Mouse (Mus musculus): ENCODE measurements around the gene Gm10447. TPM values are rescaled to one million over a fixed set of nuclear protein-coding genes. Genes with fewer than 3 reads are reported as not detected.

The Gm10447 gene
- polyA plus RNA-seq, 1 experiment, result not detected

DNA sequence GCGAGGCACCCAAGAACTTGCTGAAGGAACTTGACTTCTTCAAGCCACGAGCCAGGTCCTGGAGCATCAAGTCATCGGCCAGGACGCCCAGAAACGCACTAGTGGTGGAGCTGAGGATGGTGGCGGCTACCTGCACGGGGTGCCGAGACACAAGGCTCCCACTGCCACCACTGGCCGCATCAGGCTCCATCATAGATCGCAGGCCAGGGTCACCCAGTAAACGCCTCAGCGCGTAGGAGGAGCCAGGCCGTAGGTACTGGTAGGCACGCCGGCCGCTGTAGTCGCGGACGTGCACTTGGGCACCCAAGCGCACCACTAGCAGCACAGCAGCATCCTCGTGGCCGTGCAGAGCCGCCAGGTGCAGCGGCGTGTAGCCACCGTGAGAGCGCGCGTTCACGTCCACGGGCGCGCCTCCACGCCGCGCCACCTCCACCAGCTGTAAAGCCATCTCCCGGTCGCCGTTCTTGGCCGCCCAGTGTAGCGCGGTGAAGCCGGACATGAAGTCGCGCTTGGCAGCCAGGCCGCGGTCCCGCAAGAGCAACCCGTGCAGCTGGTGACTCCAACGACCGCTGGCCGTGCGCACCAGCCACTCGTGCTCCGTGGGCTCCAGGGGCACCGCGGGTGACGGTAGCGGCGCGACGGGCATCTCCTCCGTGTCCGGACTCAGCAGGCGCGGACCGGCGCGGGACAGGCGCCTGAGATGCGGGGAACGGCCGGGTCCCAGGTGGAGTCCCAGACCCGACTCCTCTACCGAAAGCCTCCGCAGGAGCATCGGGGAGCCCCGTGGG lies 21.7 kb upstream of the Gm10447 start:
- no peak overlapping the region for H3K27ac ChIP-seq (ENCODE audit: insufficient read depth, low read depth, low read length)
- H3K4me1 ChIP-seq (ENCODE audit: control insufficient read depth, insufficient read depth, insufficient read length, low read length), result peaks cover 12% of the 10 kb centered on the region
- TF ChIP-seq POLR2A (IDR thresholded peaks at IDR 0.05; ENCODE audit: low read depth, low read length) (0 out of 2 replicates have a peak, but pooled peaks have one; percentile 30), CTCF (IDR thresholded peaks at IDR 0.05; ENCODE audit: extremely low read depth, insufficient read length, insufficient replicate concordance, low read depth, low read length) (no peak)
- no peaks in the 10 kb centered on the region for H3K36me3 ChIP-seq (ENCODE audit: control insufficient read depth, insufficient read depth, low read length)
- peak overlapping the region; percentile 79 for H3K4me3 ChIP-seq (ENCODE audit: low read depth, low read length)
- no peaks in the 10 kb centered on the region; the same call in 1 of the 2 replicates for H3K27me3 ChIP-seq (ENCODE audit: control insufficient read depth, insufficient read depth, low read length)
- WGBS, result 8% methylated on average over 79 of the region's 79 CpGs

DNA sequence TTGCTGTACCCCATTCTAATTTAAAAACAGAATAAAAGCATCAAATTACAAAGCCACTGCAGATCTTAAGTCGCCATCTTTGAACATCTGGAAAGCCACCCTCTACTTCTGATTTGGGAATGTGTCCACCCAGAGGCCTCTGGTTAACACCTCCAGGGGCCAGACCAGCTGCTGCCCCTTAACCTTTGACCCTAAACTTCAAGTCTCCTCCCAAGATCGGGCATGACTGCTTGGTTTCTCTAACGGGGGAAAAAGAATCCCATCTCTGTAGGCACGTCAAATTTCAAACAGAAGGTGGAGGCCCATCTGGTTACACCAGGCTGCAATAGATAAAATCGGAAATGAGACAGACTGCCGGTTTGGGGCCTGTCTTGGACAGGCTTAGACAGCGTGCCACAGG lies 20.9 kb upstream of the Gm10447 start:
- no peaks in the 10 kb centered on the region; the same call in 1 of the 2 replicates for H3K27me3 ChIP-seq (ENCODE audit: control insufficient read depth, insufficient read depth, low read length)
- peaks cover 7% of the 10 kb centered on the region for H3K4me1 ChIP-seq (ENCODE audit: control insufficient read depth, insufficient read depth, insufficient read length, low read length)
- H3K4me3 ChIP-seq (ENCODE audit: low read depth, low read length), result peak overlapping the region; percentile 79; the same call in 1 of the 2 replicates
- no peak overlapping the region for H3K27ac ChIP-seq (ENCODE audit: insufficient read depth, low read depth, low read length)
- TF ChIP-seq POLR2A (IDR thresholded peaks at IDR 0.05; ENCODE audit: low read depth, low read length) (no peak), CTCF (IDR thresholded peaks at IDR 0.05; ENCODE audit: extremely low read depth, insufficient read length, insufficient replicate concordance, low read depth, low read length) (no peak)
- 77% methylated on average over 7 of the region's 7 CpGs for WGBS
- no peaks in the 10 kb centered on the region for H3K36me3 ChIP-seq (ENCODE audit: control insufficient read depth, insufficient read depth, low read length)

DNA sequence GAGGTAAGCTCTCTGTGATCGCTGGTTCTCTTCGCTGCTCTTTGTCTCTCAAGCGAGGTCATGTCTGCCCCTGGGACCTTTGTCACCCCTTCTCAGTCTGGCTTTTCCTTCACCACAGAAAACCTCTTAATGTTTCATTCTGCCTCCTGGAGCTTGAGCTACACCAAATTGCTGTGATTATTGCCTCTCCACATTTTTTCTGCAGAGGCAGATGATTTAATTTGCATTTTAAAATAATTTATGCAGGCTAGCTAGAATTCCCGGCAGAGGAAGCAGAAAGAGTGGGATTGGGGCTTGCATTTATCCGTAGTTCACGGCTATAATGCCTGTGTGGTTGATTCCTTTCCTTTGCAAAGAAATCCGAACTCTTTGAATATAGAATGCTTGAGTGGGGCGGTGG lies 18.7 kb upstream of the Gm10447 start:
- Histone ChIP-seq H3K4me3 (ENCODE audit: low read depth, low read length) (no peak overlapping the region), H3K27ac (ENCODE audit: insufficient read depth, low read depth, low read length) (no peak overlapping the region), H3K27me3 (ENCODE audit: control insufficient read depth, insufficient read depth, low read length) (peaks cover 6% of the 10 kb centered on the region; the same call in 1 of the 2 replicates), H3K4me1 (ENCODE audit: control insufficient read depth, insufficient read depth, insufficient read length, low read length) (peaks cover 7% of the 10 kb centered on the region), H3K36me3 (ENCODE audit: control insufficient read depth, insufficient read depth, low read length) (no peaks in the 10 kb centered on the region)
- TF ChIP-seq POLR2A (IDR thresholded peaks at IDR 0.05; ENCODE audit: low read depth, low read length) (no peak), CTCF (IDR thresholded peaks at IDR 0.05; ENCODE audit: extremely low read depth, insufficient read length, insufficient replicate concordance, low read depth, low read length) (no peak)
- 55% methylated on average over 8 of the region's 8 CpGs for WGBS

DNA sequence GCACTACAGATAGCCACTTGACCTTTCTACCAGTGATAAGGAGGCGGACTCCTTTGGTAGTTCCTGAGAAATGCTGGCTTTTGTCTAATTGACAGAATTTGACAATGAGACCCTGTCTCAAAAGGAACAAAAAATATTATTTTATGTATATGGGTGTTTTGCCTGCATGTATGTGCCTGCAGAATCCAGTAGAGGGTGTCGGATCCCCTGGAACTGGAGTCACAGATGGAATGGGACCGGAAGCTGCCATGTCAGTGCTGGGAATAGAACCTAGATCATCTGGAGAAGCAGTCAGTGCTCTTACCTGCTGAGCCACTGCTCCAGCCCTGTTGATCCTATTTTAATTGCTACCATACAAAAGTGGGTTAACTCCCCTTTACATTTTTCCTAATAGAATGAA lies 15.8 kb upstream of the Gm10447 start:
- 83% methylated on average over 3 of the region's 3 CpGs for WGBS
- H3K27me3 ChIP-seq (ENCODE audit: control insufficient read depth, insufficient read depth, low read length), result peaks cover 6% of the 10 kb centered on the region; the same call in 1 of the 2 replicates
- H3K36me3 ChIP-seq (ENCODE audit: control insufficient read depth, insufficient read depth, low read length), result no peaks in the 10 kb centered on the region
- no peaks in the 10 kb centered on the region for H3K4me1 ChIP-seq (ENCODE audit: control insufficient read depth, insufficient read depth, insufficient read length, low read length)
- no peak overlapping the region for H3K27ac ChIP-seq (ENCODE audit: insufficient read depth, low read depth, low read length)
- TF ChIP-seq POLR2A (IDR thresholded peaks at IDR 0.05; ENCODE audit: low read depth, low read length), result no peak
- TF ChIP-seq CTCF (IDR thresholded peaks at IDR 0.05; ENCODE audit: extremely low read depth, insufficient read length, insufficient replicate concordance, low read depth, low read length), result no peak
- H3K4me3 ChIP-seq (ENCODE audit: low read depth, low read length), result no peak overlapping the region

DNA sequence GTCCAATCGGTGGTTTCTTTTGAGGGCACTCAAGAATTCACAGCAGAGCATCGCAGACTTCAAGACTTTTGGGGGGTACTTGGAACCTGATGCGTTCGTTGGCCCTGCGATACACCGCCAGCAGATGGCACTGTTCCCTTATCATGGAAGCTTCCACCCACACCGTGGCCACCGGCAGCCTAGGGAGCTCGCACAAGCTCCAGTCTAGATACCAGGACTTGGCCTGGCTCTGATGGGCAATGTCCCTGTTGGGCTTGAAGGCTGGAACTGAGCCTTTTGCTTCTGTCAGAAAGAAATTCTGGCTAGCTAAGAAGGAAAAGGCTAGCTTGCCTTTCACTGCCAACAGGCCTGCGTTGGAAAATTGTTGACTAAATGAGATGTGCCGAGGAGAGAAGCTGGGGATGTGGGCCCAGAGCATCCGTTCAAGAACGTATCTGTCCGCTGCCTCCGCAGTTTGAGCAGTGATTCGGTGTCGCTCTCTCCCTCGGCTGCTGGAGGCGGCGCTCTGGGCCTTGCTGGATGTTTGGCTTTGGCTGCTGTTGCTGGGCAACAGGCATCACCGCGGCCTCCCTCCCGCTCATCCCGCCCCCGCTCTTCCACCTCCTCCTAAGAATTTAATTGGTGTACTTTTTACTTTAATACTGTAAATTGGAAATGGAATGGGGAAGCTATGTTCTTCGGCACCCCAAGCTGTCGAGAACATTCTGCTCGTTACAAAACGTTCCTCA lies 13.2 kb upstream of the Gm10447 start, which contains the start of gene Gm9837:
Gene Gm9837 (minus strand): TSS at position 512 of the 728 bp plus-strand sequence.
- H3K36me3 ChIP-seq (ENCODE audit: control insufficient read depth, insufficient read depth, low read length), result no peaks in the 10 kb centered on the region
- TF ChIP-seq POLR2A (IDR thresholded peaks at IDR 0.05; ENCODE audit: low read depth, low read length) (no peak), CTCF (IDR thresholded peaks at IDR 0.05; ENCODE audit: extremely low read depth, insufficient read length, insufficient replicate concordance, low read depth, low read length) (peak; percentile 95)
- H3K27me3 ChIP-seq (ENCODE audit: control insufficient read depth, insufficient read depth, low read length), result peaks cover 6% of the 10 kb centered on the region; the same call in 1 of the 2 replicates
- H3K4me1 ChIP-seq (ENCODE audit: control insufficient read depth, insufficient read depth, insufficient read length, low read length), result no peaks in the 10 kb centered on the region
- WGBS, result 8% methylated on average over 29 of the region's 29 CpGs
- no peak within 1 kb of the TSS for H3K4me3 ChIP-seq (ENCODE audit: low read depth, low read length)
- no peak within 1 kb of the TSS for H3K27ac ChIP-seq (ENCODE audit: insufficient read depth, low read depth, low read length)

DNA sequence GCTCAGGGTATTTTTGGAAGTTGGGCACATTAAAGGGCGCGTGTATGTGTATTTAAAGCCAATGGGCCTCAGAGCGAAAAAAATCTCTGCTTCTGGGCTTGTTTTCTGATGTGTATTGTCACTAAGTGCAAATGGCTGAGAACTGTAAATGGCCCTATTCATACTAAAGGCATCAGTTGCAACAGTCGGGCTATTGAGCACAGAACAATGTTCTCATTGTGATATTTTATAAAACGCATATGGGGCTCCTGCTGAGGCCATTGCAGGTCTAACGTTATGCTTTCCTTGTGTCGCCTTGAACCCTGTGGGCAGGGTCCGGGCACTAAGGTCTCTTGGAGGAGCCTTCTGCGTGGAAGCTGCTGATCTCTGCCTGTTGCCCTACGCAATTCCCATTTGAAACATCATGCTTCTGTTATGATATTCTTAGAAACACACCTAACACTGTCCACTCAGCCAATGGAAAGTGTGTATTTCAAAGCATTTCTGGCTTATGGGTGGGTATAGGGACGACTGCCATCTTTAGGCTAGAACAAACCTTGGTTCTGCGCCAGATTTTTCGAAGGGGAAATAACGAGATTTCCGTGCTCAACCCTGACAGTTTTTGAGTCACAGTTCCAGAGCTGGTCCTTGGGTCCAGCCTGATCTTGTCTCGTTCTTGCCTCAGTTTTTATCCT lies 12.5 kb upstream of the Gm10447 start:
- H3K4me3 ChIP-seq (ENCODE audit: low read depth, low read length), result no peak overlapping the region
- no peak overlapping the region for H3K27ac ChIP-seq (ENCODE audit: insufficient read depth, low read depth, low read length)
- no peaks in the 10 kb centered on the region for H3K36me3 ChIP-seq (ENCODE audit: control insufficient read depth, insufficient read depth, low read length)
- H3K27me3 ChIP-seq (ENCODE audit: control insufficient read depth, insufficient read depth, low read length), result peaks cover 6% of the 10 kb centered on the region; the same call in 1 of the 2 replicates
- H3K4me1 ChIP-seq (ENCODE audit: control insufficient read depth, insufficient read depth, insufficient read length, low read length), result no peaks in the 10 kb centered on the region
- 26% methylated on average over 16 of the region's 16 CpGs for WGBS
- no peak for TF ChIP-seq POLR2A (IDR thresholded peaks at IDR 0.05; ENCODE audit: low read depth, low read length)
- no peak for TF ChIP-seq CTCF (IDR thresholded peaks at IDR 0.05; ENCODE audit: extremely low read depth, insufficient read length, insufficient replicate concordance, low read depth, low read length)

Data from small intestine, adult 2 months (tissue).